Mouse (Mus musculus) hindbrain, embryonic 10.5 days (tissue): ENCODE data around the gene Kbtbd7. TPM values are rescaled to one million over a fixed set of nuclear protein-coding genes. Genes with fewer than 3 reads are reported as not detected.

Experiments
- DNase-seq: peaks from one replicate; pipeline ENCODE4 v3.0.0-alpha.2; 2017; ENCODE audit warnings: low spot score
- H3K27ac ChIP-seq: fragments of 300-500 bp; sonication (generic); 2 replicates; pipeline ENCODE4 v1.5.1; 2016; ENCODE audit warnings: mild to moderate bottlenecking, moderate library complexity
- H3K27me3 ChIP-seq: fragments of 300-500 bp; sonication (generic); 2 replicates; pipeline ENCODE4 v1.6.1; 2016; ENCODE audit warnings: mild to moderate bottlenecking; ENCODE audit not compliant: poor library complexity, insufficient read depth, severe bottlenecking
- H3K36me3 ChIP-seq: fragments of 300-500 bp; sonication (generic); 2 replicates; pipeline ENCODE4 v1.6.1; 2016; ENCODE audit warnings: mild to moderate bottlenecking, moderate library complexity
- H3K4me1 ChIP-seq: fragments of 300-500 bp; sonication (generic); replicated peaks from 2 replicates; pipeline ENCODE4 v1.6.1; 2016; ENCODE audit warnings: mild to moderate bottlenecking
- H3K4me3 ChIP-seq: fragments of 300-500 bp; sonication (generic); 2 replicates; pipeline ENCODE4 v1.5.1; 2016; ENCODE audit warnings: mild to moderate bottlenecking, moderate library complexity
- H3K9me3 ChIP-seq: fragments of 300-500 bp; sonication (generic); 2 replicates; pipeline ENCODE4 v1.6.1; 2016; ENCODE audit warnings: mild to moderate bottlenecking, moderate library complexity
- WGBS: fragments of 180-500 bp; shearing (Covaris S2); methylation state at CpG from one replicate; pipeline ENCODE4 v1.1.7; 2016; 5-methylcytosine and 5-hydroxymethylcytosine counted together
- polyA plus RNA-seq: library from polyadenylated mRNA; unstranded; fragments of >200 nt; fragmentation: Nextera tagmentation; extraction: Ambion mirVana; gene quantifications from 2 replicates; pipeline ENCODE4 v1.2.1, GENCODE M21; 2016

Kbtbd7 gene
- polyA plus RNA-seq, 1 experiment from 2014 or later = 11.1 TPM

- Histone ChIP-seq H3K27me3 (no peaks in the 10 kb centered on the region), H3K4me3 (no peak overlapping the region), H3K36me3 (peaks cover 97% of the 10 kb centered on the region), H3K9me3 (no peaks in the 10 kb centered on the region), H3K27ac (no peak overlapping the region), H3K4me1 (no peaks in the 10 kb centered on the region)
- DNase-seq = no peak
- WGBS = 95% methylated on average over 1 of the region's 1 CpGs
Measured at GRCm38 (mm10) chr14:79465623-79466022, 39.3 kb downstream of the Kbtbd7 start.

- Histone ChIP-seq H3K36me3 (peaks cover 97% of the 10 kb centered on the region), H3K27me3 (no peaks in the 10 kb centered on the region), H3K4me1 (no peaks in the 10 kb centered on the region), H3K9me3 (no peaks in the 10 kb centered on the region), H3K4me3 (no peak overlapping the region), H3K27ac (no peak overlapping the region)
- 29% methylated on average over 3 of the region's 3 CpGs for WGBS
- no peak for DNase-seq
Measured at GRCm38 (mm10) chr14:79467621-79468020, 41.3 kb downstream of the Kbtbd7 start.

GRCm38 (mm10) chr14:79473384-79473783, 47.1 kb downstream of the Kbtbd7 start:
- no peaks in the 10 kb centered on the region for H3K9me3 ChIP-seq
- 87% methylated on average over 2 of the region's 2 CpGs for WGBS
- no peaks in the 10 kb centered on the region for H3K4me1 ChIP-seq
- no peaks in the 10 kb centered on the region for H3K27me3 ChIP-seq
- no peak overlapping the region for H3K4me3 ChIP-seq
- DNase-seq = no peak
- H3K36me3 ChIP-seq = peaks cover 99% of the 10 kb centered on the region
- no peak overlapping the region for H3K27ac ChIP-seq

Other genes with a start within 250 kb of the Kbtbd7 start
- gene Zfp957, start 179.1 kb upstream of the Kbtbd7 start, polyA plus RNA-seq = not detected in 2 replicates
- gene Rgcc, start 124.9 kb upstream of the Kbtbd7 start, polyA plus RNA-seq = 26.2 and 52.1 TPM in 2 replicates
- gene Naa16, start 35.7 kb upstream of the Kbtbd7 start, polyA plus RNA-seq = 30.8 and 42.9 TPM in 2 replicates
- 9.5 and 10.5 TPM in 2 replicates for gene Mtrf1, start 28.7 kb upstream of the Kbtbd7 start, polyA plus RNA-seq
- 4.9 and 6.0 TPM in 2 replicates for gene Kbtbd6, start 25.3 kb downstream of the Kbtbd7 start, polyA plus RNA-seq
- 5.3 and 6.9 TPM in 2 replicates for gene Elf1, start 54.7 kb downstream of the Kbtbd7 start, polyA plus RNA-seq
- gene Wbp4, start 55.0 kb downstream of the Kbtbd7 start, polyA plus RNA-seq = 38.9 and 47.0 TPM in 2 replicates
- gene Sugt1, start 161.2 kb downstream of the Kbtbd7 start, polyA plus RNA-seq = 139 and 154 TPM in 2 replicates
- 17.3 and 20.8 TPM in 2 replicates for gene Cnmd, start 235.7 kb downstream of the Kbtbd7 start, polyA plus RNA-seq